Mouse (Mus musculus): Measurements from ENCODE around the gene Zfy2.

The Zfy2 gene

DNA sequence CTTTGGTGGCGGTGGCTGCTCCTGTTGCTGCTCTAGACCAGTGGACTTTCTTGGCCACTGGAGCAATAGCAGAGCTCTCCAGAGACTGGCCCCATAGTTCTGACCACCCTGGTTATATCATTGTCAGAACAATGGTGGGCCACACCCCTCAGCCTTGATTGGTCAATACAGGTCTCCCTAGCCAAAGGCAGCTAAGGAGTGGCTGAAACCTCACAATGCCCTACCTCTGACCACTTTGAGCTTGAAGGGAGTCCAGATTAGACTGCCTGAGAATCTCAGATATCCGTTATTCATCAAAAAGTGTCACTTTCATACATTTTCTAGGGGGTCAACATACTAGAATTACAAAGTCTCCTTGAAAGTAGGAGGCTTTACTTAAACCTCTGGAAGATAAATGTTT, at the start of gene Zfy2:
Zfy2 (minus strand) TSS at position 101 of the 400 bp plus-strand sequence.
- DNase-seq (ENCODE audit: low spot score), result no peak
